Mouse (Mus musculus) bone marrow macrophage, adult 2 months (primary cell): ENCODE measurements at regions not wholly inside any gene's neighbourhood (a gene's known extent, or its start where the extent isn't known, plus 50 kb on each side); places are given as distances from the start of the nearest gene placed in this dataset.

Experiments
- CTCF ChIP-seq: IDR thresholded peaks from 2 replicates; pipeline ENCODE4 v1.5.1; 2012; ENCODE audit warnings: low read depth, mild to moderate bottlenecking, low read length, moderate library complexity
- POLR2A ChIP-seq: IDR thresholded peaks from 2 replicates; pipeline ENCODE4 v1.6.1; 2012; ENCODE audit warnings: mild to moderate bottlenecking, low read depth, low read length, borderline replicate concordance

- no peak for TF ChIP-seq CTCF
- TF ChIP-seq POLR2A, result no peak
These were observed 167.4 kb upstream of the Klf14 start for GRCm38 (mm10) chr6:31126131-31126871.
